Mouse (Mus musculus): ENCODE data around the gene 2010300C02Rik. TPM values are rescaled to one million over a fixed set of nuclear protein-coding genes. Genes with fewer than 3 reads are reported as not detected.
"Not testable (repeated sequence)": the region's sequence is repeated elsewhere in the genome, so short reads cannot be mapped to it uniquely, and the experiment has no call there.

The 2010300C02Rik gene
- polyA plus RNA-seq, 1 experiment from 2014 or later = 0.65 TPM

GRCm38 (mm10) chr1:37615290-37616040 lies 104.4 kb downstream of the 2010300C02Rik start:
- Histone ChIP-seq H3K4me3 (ENCODE audit: low read depth, low read length) (no peak overlapping the region), H3K36me3 (replicated peaks; ENCODE audit: control insufficient read depth, insufficient read depth, low read depth, low read length) (no peaks in the 10 kb centered on the region), H3K27me3 (ENCODE audit: control insufficient read depth, insufficient read depth, low read length) (no peaks in the 10 kb centered on the region), H3K9ac (replicated peaks; ENCODE audit: low read length) (no peak overlapping the region), H3K27ac (replicated peaks; ENCODE audit: low read depth, low read length) (no peak overlapping the region), H3K9me3 (replicated peaks; ENCODE audit: control insufficient read depth, low read length) (no peaks in the 10 kb centered on the region), H3K4me1 (ENCODE audit: control insufficient read depth, insufficient read depth, low read length) (no peaks in the 10 kb centered on the region), H3K4me2 (ENCODE audit: low read depth, low read length) (no peak overlapping the region)
- ATAC-seq (replicated peaks; ENCODE audit: insufficient number of reproducible peaks, low FRiP score, low TSS enrichment, low read depth) (no peak), DNase-seq (ENCODE audit: low spot score) (no peak)
- WGBS = 77% methylated on average over 12 of the region's 12 CpGs

- no peak overlapping the region for H3K4me3 ChIP-seq (ENCODE audit: low read depth, low read length)
- no peak for DNase-seq (ENCODE audit: low spot score)
- H3K4me2 ChIP-seq (ENCODE audit: low read depth, low read length) = no peak overlapping the region
- H3K4me1 ChIP-seq (ENCODE audit: control insufficient read depth, insufficient read depth, low read length) = no peaks in the 10 kb centered on the region
- ATAC-seq (replicated peaks; ENCODE audit: insufficient number of reproducible peaks, low FRiP score, low TSS enrichment, low read depth) = no peak
- no peaks in the 10 kb centered on the region for H3K9me3 ChIP-seq (replicated peaks; ENCODE audit: control insufficient read depth, low read length)
- H3K9ac ChIP-seq (replicated peaks; ENCODE audit: low read length) = no peak overlapping the region
- H3K36me3 ChIP-seq (replicated peaks; ENCODE audit: control insufficient read depth, insufficient read depth, low read depth, low read length) = no peaks in the 10 kb centered on the region
- 59% methylated on average over 7 of the region's 7 CpGs for WGBS
- no peaks in the 10 kb centered on the region for H3K27me3 ChIP-seq (ENCODE audit: control insufficient read depth, insufficient read depth, low read length)
- H3K27ac ChIP-seq (replicated peaks; ENCODE audit: low read depth, low read length) = no peak overlapping the region
Observed at GRCm38 (mm10) chr1:37614836-37615235, 105.0 kb downstream of the 2010300C02Rik start.

- H3K36me3 ChIP-seq (replicated peaks; ENCODE audit: control insufficient read depth, insufficient read depth, low read depth, low read length) = no peaks in the 10 kb centered on the region
- no peak for ATAC-seq (replicated peaks; ENCODE audit: insufficient number of reproducible peaks, low FRiP score, low TSS enrichment, low read depth)
- H3K27ac ChIP-seq (replicated peaks; ENCODE audit: low read depth, low read length) = no peak overlapping the region
- no peak for DNase-seq (ENCODE audit: low spot score)
- 73% methylated on average over 15 of the region's 15 CpGs for WGBS
- no peaks in the 10 kb centered on the region for H3K4me1 ChIP-seq (ENCODE audit: control insufficient read depth, insufficient read depth, low read length)
- H3K27me3 ChIP-seq (ENCODE audit: control insufficient read depth, insufficient read depth, low read length) = no peaks in the 10 kb centered on the region
- H3K9me3 ChIP-seq (replicated peaks; ENCODE audit: control insufficient read depth, low read length) = no peaks in the 10 kb centered on the region
- H3K4me3 ChIP-seq (ENCODE audit: low read depth, low read length) = no peak overlapping the region
- H3K4me2 ChIP-seq (ENCODE audit: low read depth, low read length) = no peak overlapping the region
- H3K9ac ChIP-seq (replicated peaks; ENCODE audit: low read length) = no peak overlapping the region
Observed at GRCm38 (mm10) chr1:37614130-37614529, 105.8 kb downstream of the 2010300C02Rik start.

- H3K9me3 ChIP-seq (replicated peaks; ENCODE audit: control insufficient read depth, low read length) = no peaks in the 10 kb centered on the region
- no peaks in the 10 kb centered on the region for H3K4me1 ChIP-seq (ENCODE audit: control insufficient read depth, insufficient read depth, low read length)
- no peaks in the 10 kb centered on the region for H3K27me3 ChIP-seq (ENCODE audit: control insufficient read depth, insufficient read depth, low read length)
- no peak overlapping the region for H3K27ac ChIP-seq (replicated peaks; ENCODE audit: low read depth, low read length)
- H3K4me3 ChIP-seq (ENCODE audit: low read depth, low read length) = no peak overlapping the region
- WGBS = 71% methylated on average over 6 of the region's 6 CpGs
- H3K9ac ChIP-seq (replicated peaks; ENCODE audit: low read length) = no peak overlapping the region
- no peaks in the 10 kb centered on the region for H3K36me3 ChIP-seq (replicated peaks; ENCODE audit: control insufficient read depth, insufficient read depth, low read depth, low read length)
- ATAC-seq (replicated peaks; ENCODE audit: insufficient number of reproducible peaks, low FRiP score, low TSS enrichment, low read depth) (no peak), DNase-seq (ENCODE audit: low spot score) (no peak)
- H3K4me2 ChIP-seq (ENCODE audit: low read depth, low read length) = no peak overlapping the region
Observed at GRCm38 (mm10) chr1:37611032-37611431, 108.9 kb downstream of the 2010300C02Rik start.

- DNase-seq (ENCODE audit: low spot score) = no peak
- no peaks in the 10 kb centered on the region for H3K36me3 ChIP-seq (replicated peaks; ENCODE audit: control insufficient read depth, insufficient read depth, low read depth, low read length)
- 88% methylated on average over 4 of the region's 4 CpGs for WGBS
- H3K27ac ChIP-seq (replicated peaks; ENCODE audit: low read depth, low read length) = no peak overlapping the region
- ATAC-seq (replicated peaks; ENCODE audit: insufficient number of reproducible peaks, low FRiP score, low TSS enrichment, low read depth) = no peak
- H3K4me2 ChIP-seq (ENCODE audit: low read depth, low read length) = no peak overlapping the region
- no peaks in the 10 kb centered on the region for H3K27me3 ChIP-seq (ENCODE audit: control insufficient read depth, insufficient read depth, low read length)
- H3K4me3 ChIP-seq (ENCODE audit: low read depth, low read length) = no peak overlapping the region
- no peak overlapping the region for H3K9ac ChIP-seq (replicated peaks; ENCODE audit: low read length)
- H3K9me3 ChIP-seq (replicated peaks; ENCODE audit: control insufficient read depth, low read length) = no peaks in the 10 kb centered on the region
- H3K4me1 ChIP-seq (ENCODE audit: control insufficient read depth, insufficient read depth, low read length) = no peaks in the 10 kb centered on the region
Observed at GRCm38 (mm10) chr1:37610242-37610641, 109.6 kb downstream of the 2010300C02Rik start.

GRCm38 (mm10) chr1:37605694-37606093 lies 114.2 kb downstream of the 2010300C02Rik start:
- 96% methylated on average over 3 of the region's 5 CpGs for WGBS
- not testable (repeated sequence) for H3K27ac ChIP-seq (replicated peaks; ENCODE audit: low read depth, low read length); H3K9me3 ChIP-seq (replicated peaks; ENCODE audit: control insufficient read depth, low read length); DNase-seq (ENCODE audit: low spot score); H3K9ac ChIP-seq (replicated peaks; ENCODE audit: low read length); H3K36me3 ChIP-seq (replicated peaks; ENCODE audit: control insufficient read depth, insufficient read depth, low read depth, low read length); H3K4me2 ChIP-seq (ENCODE audit: low read depth, low read length); H3K4me3 ChIP-seq (ENCODE audit: low read depth, low read length); H3K27me3 ChIP-seq (ENCODE audit: control insufficient read depth, insufficient read depth, low read length); ATAC-seq (replicated peaks; ENCODE audit: insufficient number of reproducible peaks, low FRiP score, low TSS enrichment, low read depth); H3K4me1 ChIP-seq (ENCODE audit: control insufficient read depth, insufficient read depth, low read length)

- Histone ChIP-seq H3K4me1 (ENCODE audit: control insufficient read depth, insufficient read depth, low read length) (no peaks in the 10 kb centered on the region), H3K9me3 (replicated peaks; ENCODE audit: control insufficient read depth, low read length) (no peaks in the 10 kb centered on the region), H3K4me3 (ENCODE audit: low read depth, low read length) (no peak overlapping the region), H3K27me3 (ENCODE audit: control insufficient read depth, insufficient read depth, low read length) (no peaks in the 10 kb centered on the region), H3K27ac (replicated peaks; ENCODE audit: low read depth, low read length) (no peak overlapping the region), H3K4me2 (ENCODE audit: low read depth, low read length) (no peak overlapping the region), H3K36me3 (replicated peaks; ENCODE audit: control insufficient read depth, insufficient read depth, low read depth, low read length) (no peaks in the 10 kb centered on the region), H3K9ac (replicated peaks; ENCODE audit: low read length) (no peak overlapping the region)
- WGBS = 90% methylated on average over 10 of the region's 10 CpGs
- no peak for ATAC-seq (replicated peaks; ENCODE audit: insufficient number of reproducible peaks, low FRiP score, low TSS enrichment, low read depth)
- no peak for DNase-seq (ENCODE audit: low spot score)
Observed at GRCm38 (mm10) chr1:37603206-37603605, 116.7 kb downstream of the 2010300C02Rik start.

- 94% methylated on average over 4 of the region's 4 CpGs for WGBS
- DNase-seq (ENCODE audit: low spot score) (no peak), ATAC-seq (replicated peaks; ENCODE audit: insufficient number of reproducible peaks, low FRiP score, low TSS enrichment, low read depth) (no peak)
- Histone ChIP-seq H3K4me3 (ENCODE audit: low read depth, low read length) (no peak overlapping the region), H3K36me3 (replicated peaks; ENCODE audit: control insufficient read depth, insufficient read depth, low read depth, low read length) (no peaks in the 10 kb centered on the region), H3K9me3 (replicated peaks; ENCODE audit: control insufficient read depth, low read length) (no peaks in the 10 kb centered on the region), H3K27ac (replicated peaks; ENCODE audit: low read depth, low read length) (no peak overlapping the region), H3K9ac (replicated peaks; ENCODE audit: low read length) (no peak overlapping the region), H3K4me2 (ENCODE audit: low read depth, low read length) (no peak overlapping the region), H3K27me3 (ENCODE audit: control insufficient read depth, insufficient read depth, low read length) (no peaks in the 10 kb centered on the region), H3K4me1 (ENCODE audit: control insufficient read depth, insufficient read depth, low read length) (no peaks in the 10 kb centered on the region)
Observed at GRCm38 (mm10) chr1:37602268-37602667, 117.6 kb downstream of the 2010300C02Rik start.
